Mouse (Mus musculus) kidney, embryonic 16.5 days (tissue): ENCODE data around the gene Nrxn3. TPM values are rescaled to one million over a fixed set of nuclear protein-coding genes. Genes with fewer than 3 reads are reported as not detected.

ENCODE experiments used
- ATAC-seq: fragments of 200-750 bp; cut with Nextera tagmentation; 2 replicates; pipeline ENCODE4 v1.8.0; 2017; ENCODE audit warnings: moderate TSS enrichment; ENCODE audit not compliant: low FRiP score, low TSS enrichment
- H3K27ac ChIP-seq: fragments of 300-500 bp; sonication (generic); 2 replicates; pipeline ENCODE4 v1.5.1; 2014; ENCODE audit warnings: low read length
- H3K27me3 ChIP-seq: fragments of 300-500 bp; sonication (generic); 2 replicates; pipeline ENCODE4 v1.6.1; 2014; ENCODE audit warnings: low read length, control low read depth, mixed read lengths; ENCODE audit not compliant: insufficient read depth
- H3K36me3 ChIP-seq: fragments of 300-500 bp; sonication (generic); 2 replicates; pipeline ENCODE4 v1.6.1; 2014; ENCODE audit warnings: low read length, control low read depth, mixed read lengths; ENCODE audit not compliant: insufficient read depth
- H3K4me1 ChIP-seq: fragments of 300-500 bp; sonication (generic); 2 replicates; pipeline ENCODE4 v1.6.1; 2014; ENCODE audit warnings: low read length, control low read depth, mixed read lengths; ENCODE audit not compliant: insufficient read depth
- H3K4me2 ChIP-seq: fragments of 300-500 bp; sonication (generic); replicated peaks from 2 replicates; pipeline ENCODE4 v1.6.1; 2014; ENCODE audit warnings: low read depth, low read length
- H3K4me3 ChIP-seq: fragments of 300-500 bp; sonication (generic); 2 replicates; pipeline ENCODE4 v1.5.1; 2014; ENCODE audit warnings: mild to moderate bottlenecking, low read length
- H3K9ac ChIP-seq: fragments of 300-500 bp; sonication (generic); replicated peaks from 2 replicates; pipeline ENCODE4 v1.6.1; 2014; ENCODE audit warnings: low read length
- H3K9me3 ChIP-seq: fragments of 300-500 bp; sonication (generic); 2 replicates; pipeline ENCODE4 v1.6.1; 2016; ENCODE audit warnings: low read length, control low read depth
- WGBS: fragments of 180-500 bp; shearing (Covaris S2); extraction: QIAGEN DNeasy Blood & Tissue Kit; methylation state at CpG from one replicate; pipeline ENCODE4 v1.1.7; 2014; 5-methylcytosine and 5-hydroxymethylcytosine counted together
- polyA plus RNA-seq: library from polyadenylated mRNA; unstranded; fragments of >200 nt; fragmentation: Nextera tagmentation; extraction: Ambion mirVana; gene quantifications from 2 replicates; pipeline ENCODE4 v1.2.1, GENCODE M21; 2015

Nrxn3 gene
- polyA plus RNA-seq, 1 experiment from 2014 or later = 5.1 TPM

DNA sequence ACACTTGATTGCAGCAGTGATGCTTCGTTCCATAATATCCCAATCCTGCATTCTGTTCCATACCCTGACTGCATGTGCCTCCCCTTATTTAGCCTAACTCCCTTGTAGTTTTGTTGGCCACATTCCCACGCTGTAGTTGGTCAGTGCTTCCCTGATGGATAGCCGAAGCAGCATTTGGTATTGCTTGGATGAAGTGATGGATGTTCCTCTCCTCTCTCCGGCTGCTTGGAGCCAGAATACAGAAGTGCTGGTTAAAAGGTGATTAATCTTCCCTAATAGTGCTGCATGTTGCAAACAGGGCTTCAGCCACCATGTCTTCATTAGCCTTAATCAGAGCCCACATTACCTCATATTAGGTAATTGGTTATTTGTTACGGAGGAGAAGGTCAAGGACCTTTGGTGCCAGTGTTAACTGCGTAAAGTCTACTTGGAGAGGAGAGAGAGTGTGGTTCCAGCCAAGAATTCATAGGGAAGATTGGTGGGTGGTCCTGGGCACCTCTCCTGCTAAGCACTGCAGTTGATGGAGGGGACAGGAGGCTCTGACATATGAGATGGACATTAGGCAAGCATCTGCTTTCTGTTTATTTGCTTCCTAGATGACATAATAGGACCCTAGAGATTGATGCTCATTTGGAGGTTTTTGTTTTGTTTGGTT is 846.2 kb downstream of the Nrxn3 start:
- ATAC-seq = no peak

DNA sequence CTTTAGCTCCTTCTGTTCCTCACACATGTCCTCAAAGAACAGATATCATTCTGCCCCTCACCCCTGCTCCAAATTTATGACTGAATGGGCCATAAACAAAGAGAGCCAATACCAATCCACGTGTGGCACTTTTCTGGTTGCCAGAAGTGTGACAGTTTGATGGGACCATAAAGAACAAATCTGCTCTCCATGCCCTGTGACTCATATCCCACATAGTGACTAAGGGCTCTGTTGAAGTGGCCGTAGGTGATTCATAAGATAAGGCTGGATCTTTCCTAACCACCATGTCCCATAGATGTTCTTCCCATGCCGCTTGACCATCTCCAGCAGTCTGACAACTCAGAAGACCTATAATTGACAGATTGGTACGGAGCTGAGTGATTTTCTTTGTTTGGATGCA is 869.8 kb downstream of the Nrxn3 start:
- H3K36me3 ChIP-seq = no peaks in the 10 kb centered on the region
- no peaks in the 10 kb centered on the region for H3K9me3 ChIP-seq
- H3K9ac ChIP-seq = no peak overlapping the region
- no peak overlapping the region for H3K4me2 ChIP-seq
- no peak overlapping the region for H3K4me3 ChIP-seq
- 66% methylated on average over 4 of the region's 4 CpGs for WGBS
- no peak overlapping the region for H3K27ac ChIP-seq
- no peaks in the 10 kb centered on the region for H3K27me3 ChIP-seq
- no peak for ATAC-seq
- H3K4me1 ChIP-seq = no peaks in the 10 kb centered on the region

More for the DNA sequence above, 846.2 kb downstream of the Nrxn3 start:
- no peaks in the 10 kb centered on the region for H3K27me3 ChIP-seq
- no peak overlapping the region for H3K9ac ChIP-seq
- no peak overlapping the region for H3K27ac ChIP-seq
- 64% methylated on average over 6 of the region's 6 CpGs for WGBS
- no peaks in the 10 kb centered on the region for H3K4me1 ChIP-seq
- H3K4me3 ChIP-seq = no peak overlapping the region
- no peaks in the 10 kb centered on the region for H3K36me3 ChIP-seq
- H3K9me3 ChIP-seq = no peaks in the 10 kb centered on the region
- no peak overlapping the region for H3K4me2 ChIP-seq

DNA sequence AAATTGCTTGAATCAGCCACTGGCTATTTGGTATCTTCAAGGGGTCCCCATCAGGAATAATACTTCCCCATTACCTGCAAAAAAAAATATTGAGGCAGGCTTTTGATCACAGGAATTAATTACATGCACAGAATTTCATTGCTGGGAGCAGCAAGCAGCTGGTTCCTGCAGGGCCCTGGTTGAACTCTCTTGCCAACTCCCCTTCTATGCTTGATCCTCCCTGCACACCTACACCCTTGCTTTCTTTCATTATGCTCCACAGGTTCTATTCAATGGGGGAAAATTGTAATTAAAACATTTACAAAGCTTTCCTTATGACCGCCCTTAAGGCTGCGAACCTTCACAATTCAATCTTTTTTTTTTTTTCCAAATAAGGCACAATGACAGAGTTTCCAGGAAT is 891.0 kb downstream of the Nrxn3 start:
- Histone ChIP-seq H3K36me3 (no peaks in the 10 kb centered on the region), H3K4me3 (no peak overlapping the region), H3K9ac (no peak overlapping the region), H3K27me3 (no peaks in the 10 kb centered on the region), H3K27ac (no peak overlapping the region), H3K4me2 (no peak overlapping the region), H3K4me1 (no peaks in the 10 kb centered on the region), H3K9me3 (no peaks in the 10 kb centered on the region)
- WGBS = 87% methylated on average over 2 of the region's 2 CpGs
- ATAC-seq = no peak

DNA sequence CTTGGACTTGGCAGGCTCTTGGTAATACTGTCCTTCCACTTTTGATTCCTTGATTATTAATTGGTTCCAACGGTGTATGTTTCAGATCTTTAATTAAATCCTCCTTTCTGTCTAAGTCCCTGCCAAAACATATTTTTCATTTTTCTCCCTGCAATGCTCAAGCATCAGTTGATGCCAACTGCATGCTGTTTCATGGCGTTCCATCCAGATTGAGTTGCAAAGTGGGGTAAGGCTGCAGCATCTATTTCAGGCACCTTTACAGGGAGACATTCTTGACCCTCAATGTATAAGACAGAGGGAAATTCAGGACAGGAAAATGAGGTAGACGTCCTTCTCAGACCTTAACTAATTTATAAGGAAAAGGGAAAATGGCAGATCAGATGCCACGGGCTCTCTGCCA is 903.1 kb downstream of the Nrxn3 start:
- Histone ChIP-seq H3K27ac (no peak overlapping the region), H3K4me2 (no peak overlapping the region), H3K9me3 (no peaks in the 10 kb centered on the region), H3K27me3 (no peaks in the 10 kb centered on the region), H3K9ac (no peak overlapping the region), H3K4me1 (no peaks in the 10 kb centered on the region), H3K4me3 (no peak overlapping the region), H3K36me3 (no peaks in the 10 kb centered on the region)
- ATAC-seq = no peak
- WGBS = 81% methylated on average over 4 of the region's 4 CpGs

DNA sequence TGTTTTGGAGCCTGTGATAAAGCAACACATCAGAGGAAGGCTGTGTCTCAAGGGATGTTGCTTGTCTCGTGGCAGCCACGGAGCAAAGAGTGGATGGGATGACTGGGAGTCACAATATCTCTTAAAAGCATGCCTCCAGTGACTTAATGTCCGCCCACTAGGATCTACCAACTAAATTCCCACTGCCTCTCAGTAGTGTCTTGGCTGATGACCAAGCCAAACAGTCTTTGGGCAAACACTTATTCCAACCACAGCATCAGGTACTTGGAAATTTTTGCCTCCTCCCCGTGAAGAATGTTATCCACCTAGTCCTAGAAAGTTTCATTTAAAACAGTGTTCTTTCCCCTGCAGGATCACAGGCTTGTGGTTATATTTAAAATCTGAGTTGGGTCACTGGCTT is 917.4 kb downstream of the Nrxn3 start:
- Histone ChIP-seq H3K9ac (no peak overlapping the region), H3K36me3 (no peaks in the 10 kb centered on the region), H3K27ac (no peak overlapping the region), H3K4me1 (no peaks in the 10 kb centered on the region), H3K4me3 (no peak overlapping the region), H3K9me3 (no peaks in the 10 kb centered on the region), H3K4me2 (no peak overlapping the region), H3K27me3 (no peaks in the 10 kb centered on the region)
- ATAC-seq = no peak
- 77% methylated on average over 4 of the region's 4 CpGs for WGBS

DNA sequence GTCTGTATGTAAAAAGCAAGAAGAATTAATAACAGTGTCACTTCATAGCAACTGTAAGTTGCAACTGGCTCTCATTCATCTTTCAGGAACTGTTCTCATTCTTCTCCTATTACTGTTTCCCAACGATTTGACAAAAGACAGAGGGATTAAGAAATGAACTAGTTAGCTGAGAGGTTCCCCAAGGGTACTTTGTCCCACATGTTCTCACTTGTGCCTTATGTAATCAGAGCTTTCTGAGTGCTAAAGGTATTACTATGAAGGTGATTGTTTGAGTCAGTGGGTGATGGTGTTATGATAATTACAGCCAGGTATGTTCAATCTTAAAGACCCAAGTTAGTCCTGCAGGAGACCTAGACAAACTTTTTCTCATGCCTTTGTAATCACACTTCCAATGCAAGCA is 918.8 kb downstream of the Nrxn3 start:
- Histone ChIP-seq H3K9me3 (no peaks in the 10 kb centered on the region), H3K4me3 (no peak overlapping the region), H3K27me3 (no peaks in the 10 kb centered on the region), H3K9ac (no peak overlapping the region), H3K36me3 (no peaks in the 10 kb centered on the region), H3K4me2 (no peak overlapping the region), H3K27ac (no peak overlapping the region), H3K4me1 (no peaks in the 10 kb centered on the region)
- ATAC-seq = no peak
- WGBS = 53% methylated on average over 1 of the region's 1 CpGs

DNA sequence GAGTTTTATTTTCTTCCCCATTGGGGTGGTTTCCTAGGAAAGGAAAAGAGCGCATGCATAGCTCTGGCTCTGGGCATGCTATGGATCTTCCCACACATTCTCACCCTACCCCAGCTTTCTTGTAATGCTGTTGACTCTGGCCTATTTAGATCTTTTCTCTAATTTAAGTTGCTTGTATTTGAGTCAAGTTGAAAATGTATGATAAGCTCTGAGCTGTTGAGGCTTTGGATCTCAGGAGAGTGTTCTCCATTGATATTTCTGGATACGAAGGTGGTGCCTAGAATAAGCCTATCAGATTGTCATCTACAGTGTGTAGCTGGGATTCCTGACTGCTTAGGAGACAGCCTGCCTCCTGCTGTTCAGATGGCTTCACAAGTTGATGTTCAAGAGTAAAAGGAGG is 930.5 kb downstream of the Nrxn3 start:
- no peak for ATAC-seq
- H3K9ac ChIP-seq = no peak overlapping the region
- H3K4me3 ChIP-seq = no peak overlapping the region
- no peaks in the 10 kb centered on the region for H3K36me3 ChIP-seq
- no peaks in the 10 kb centered on the region for H3K27me3 ChIP-seq
- no peak overlapping the region for H3K27ac ChIP-seq
- no peak overlapping the region for H3K4me2 ChIP-seq
- no peaks in the 10 kb centered on the region for H3K9me3 ChIP-seq
- H3K4me1 ChIP-seq = no peaks in the 10 kb centered on the region
- WGBS = 96% methylated on average over 2 of the region's 2 CpGs

DNA sequence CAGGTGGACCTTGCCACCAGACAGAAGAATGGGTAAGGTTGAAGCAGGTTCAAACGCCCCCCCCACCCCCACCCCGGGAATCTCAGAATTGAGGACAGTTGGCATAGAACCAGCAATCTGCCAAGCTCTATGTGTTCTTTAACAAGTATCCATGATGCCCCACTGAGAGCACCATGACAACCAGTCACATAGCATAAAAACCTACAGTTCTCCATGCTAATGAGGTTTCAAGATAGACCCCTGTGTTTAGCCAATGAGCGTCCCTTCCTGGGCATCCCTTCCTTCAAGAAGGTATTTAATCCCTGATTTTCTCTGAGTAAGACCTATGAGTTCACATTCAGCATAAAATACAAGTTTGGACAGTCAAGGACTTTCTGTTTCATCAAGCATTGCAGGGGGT is 938.5 kb downstream of the Nrxn3 start:
- Histone ChIP-seq H3K4me2 (no peak overlapping the region), H3K27me3 (no peaks in the 10 kb centered on the region), H3K36me3 (no peaks in the 10 kb centered on the region), H3K4me1 (no peaks in the 10 kb centered on the region), H3K27ac (no peak overlapping the region), H3K9me3 (no peaks in the 10 kb centered on the region), H3K9ac (no peak overlapping the region), H3K4me3 (no peak overlapping the region)
- 90% methylated on average over 3 of the region's 3 CpGs for WGBS
- ATAC-seq = no peak

DNA sequence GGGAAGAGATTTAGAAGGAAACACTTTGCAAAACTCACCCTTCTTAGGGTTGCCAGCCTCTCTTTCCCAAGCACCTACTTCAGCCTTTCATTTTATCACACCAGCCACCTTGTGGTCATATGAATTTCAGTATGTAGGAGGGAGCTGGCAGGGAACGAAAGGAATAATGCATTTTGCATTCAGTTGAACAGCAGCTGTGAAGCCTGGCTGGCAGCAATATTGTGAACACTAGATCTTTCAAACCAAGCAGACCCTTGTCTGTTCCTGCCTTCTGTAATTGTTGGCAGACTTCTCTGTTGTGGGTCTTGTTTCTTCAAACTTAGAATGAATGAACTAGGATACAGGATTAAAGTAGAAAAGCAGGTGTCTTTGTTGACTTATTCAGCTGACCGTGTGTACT is 946.2 kb downstream of the Nrxn3 start:
- H3K4me2 ChIP-seq = no peak overlapping the region
- H3K4me1 ChIP-seq = no peaks in the 10 kb centered on the region
- H3K36me3 ChIP-seq = no peaks in the 10 kb centered on the region
- H3K27ac ChIP-seq = no peak overlapping the region
- H3K9ac ChIP-seq = no peak overlapping the region
- ATAC-seq = no peak
- no peaks in the 10 kb centered on the region for H3K9me3 ChIP-seq
- no peaks in the 10 kb centered on the region for H3K27me3 ChIP-seq
- H3K4me3 ChIP-seq = no peak overlapping the region
- WGBS = 73% methylated on average over 2 of the region's 2 CpGs

DNA sequence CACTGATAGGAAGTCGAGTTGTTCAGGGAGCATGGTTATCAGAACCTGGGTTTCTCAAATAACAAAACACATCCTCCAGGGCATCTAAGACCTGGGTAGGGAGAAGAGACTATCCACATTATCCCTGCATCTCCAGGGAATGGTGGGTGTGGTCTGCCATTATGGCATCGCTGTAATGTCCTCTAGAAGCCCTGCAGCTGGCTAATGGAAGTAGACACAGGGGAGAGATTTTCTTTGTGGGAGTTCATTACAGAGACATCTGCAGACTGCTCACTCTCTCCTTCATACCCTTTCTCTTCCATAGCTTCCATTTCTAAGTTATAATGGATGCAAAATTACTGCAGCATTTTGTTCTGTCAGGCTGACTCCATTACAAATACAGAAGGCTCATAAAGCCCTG is 950.1 kb downstream of the Nrxn3 start:
- 71% methylated on average over 2 of the region's 2 CpGs for WGBS
- H3K36me3 ChIP-seq = no peaks in the 10 kb centered on the region
- no peak overlapping the region for H3K9ac ChIP-seq

More for the DNA sequence above, 950.1 kb downstream of the Nrxn3 start:
- Histone ChIP-seq H3K9me3 (no peaks in the 10 kb centered on the region), H3K27ac (no peak overlapping the region), H3K4me3 (no peak overlapping the region), H3K4me2 (no peak overlapping the region), H3K27me3 (no peaks in the 10 kb centered on the region), H3K4me1 (no peaks in the 10 kb centered on the region)
- ATAC-seq = no peak
